Mouse (Mus musculus) embryonic facial prominence, embryonic 13.5 days (tissue): ENCODE data around the gene Slmap. TPM values are rescaled to one million over a fixed set of nuclear protein-coding genes. Genes with fewer than 3 reads are reported as not detected.

Source experiments
- ATAC-seq: fragments of 200-750 bp; cut with Nextera tagmentation; 2 replicates; pipeline ENCODE4 v1.8.0; 2017; ENCODE audit warnings: low read depth; ENCODE audit not compliant: insufficient number of reproducible peaks, insufficient read depth, low FRiP score, low TSS enrichment
- H3K27ac ChIP-seq: fragments of 300-500 bp; sonication (generic); 2 replicates; pipeline ENCODE4 v1.5.1; 2015; ENCODE audit warnings: moderate library complexity, mild to moderate bottlenecking, inconsistent platforms
- H3K27me3 ChIP-seq: fragments of 300-500 bp; sonication (generic); 2 replicates; pipeline ENCODE4 v1.6.1; 2015; ENCODE audit warnings: mild to moderate bottlenecking, inconsistent platforms
- H3K36me3 ChIP-seq: fragments of 300-500 bp; sonication (generic); 2 replicates; pipeline ENCODE4 v1.6.1; 2015; ENCODE audit warnings: mild to moderate bottlenecking, inconsistent platforms
- H3K4me1 ChIP-seq: fragments of 300-500 bp; sonication (generic); 2 replicates; pipeline ENCODE4 v1.6.1; 2015; ENCODE audit warnings: inconsistent platforms
- H3K4me2 ChIP-seq: fragments of 300-500 bp; sonication (generic); 2 replicates; pipeline ENCODE4 v1.6.1; 2015; ENCODE audit warnings: moderate library complexity, mild to moderate bottlenecking, inconsistent platforms
- H3K4me3 ChIP-seq: fragments of 300-500 bp; sonication (generic); 2 replicates; pipeline ENCODE4 v1.5.1; 2015; ENCODE audit warnings: mild to moderate bottlenecking, inconsistent platforms
- H3K9ac ChIP-seq: fragments of 300-500 bp; sonication (generic); 2 replicates; pipeline ENCODE4 v1.6.1; 2015; ENCODE audit warnings: mild to moderate bottlenecking, inconsistent platforms
- H3K9me3 ChIP-seq: fragments of 300-500 bp; sonication (generic); 2 replicates; pipeline ENCODE4 v1.6.1; 2016; ENCODE audit warnings: inconsistent platforms
- WGBS: fragments of 180-500 bp; shearing (Covaris S2); methylation state at CpG from one replicate; pipeline ENCODE4 v1.1.7; 2015; ENCODE audit warnings: mixed read lengths; 5-methylcytosine and 5-hydroxymethylcytosine counted together
- polyA plus RNA-seq: library from polyadenylated mRNA; unstranded; fragments of >200 nt; fragmentation: Nextera tagmentation; extraction: Ambion mirVana; gene quantifications from 2 replicates; pipeline ENCODE4 v1.2.1, GENCODE M21; 2015

Gene Slmap
- polyA plus RNA-seq, 1 experiment from 2014 or later, result 17.1 TPM

- no peak for ATAC-seq
- H3K9ac ChIP-seq, result no peak overlapping the region
- no peak overlapping the region for H3K4me3 ChIP-seq
- WGBS, result 87% methylated on average over 2 of the region's 2 CpGs
- H3K27ac ChIP-seq, result no peak overlapping the region
- H3K27me3 ChIP-seq, result no peaks in the 10 kb centered on the region
- H3K4me2 ChIP-seq, result no peak overlapping the region
- H3K9me3 ChIP-seq, result no peaks in the 10 kb centered on the region
- no peaks in the 10 kb centered on the region for H3K4me1 ChIP-seq
- peaks cover 7% of the 10 kb centered on the region; the same call in 1 of the 2 replicates for H3K36me3 ChIP-seq
These were observed 34.4 kb downstream of the Slmap start for GRCm38 (mm10) chr14:26500136-26500933.

- H3K27ac ChIP-seq, result no peak overlapping the region
- H3K9ac ChIP-seq, result no peak overlapping the region
- WGBS, result 96% methylated on average over 1 of the region's 1 CpGs
- 0 out of 2 replicates have a peak, but pooled peaks cover 3% of the 10 kb centered on the region for H3K4me1 ChIP-seq
- no peaks in the 10 kb centered on the region for H3K9me3 ChIP-seq
- H3K36me3 ChIP-seq, result no peaks in the 10 kb centered on the region
- H3K27me3 ChIP-seq, result no peaks in the 10 kb centered on the region
- no peak overlapping the region for H3K4me3 ChIP-seq
- no peak for ATAC-seq
- H3K4me2 ChIP-seq, result no peak overlapping the region
These were observed 39.7 kb downstream of the Slmap start for GRCm38 (mm10) chr14:26495021-26495420.

- no peak overlapping the region for H3K27ac ChIP-seq
- peaks cover 16% of the 10 kb centered on the region; the same call in 1 of the 2 replicates for H3K4me1 ChIP-seq
- no peaks in the 10 kb centered on the region for H3K36me3 ChIP-seq
- H3K27me3 ChIP-seq, result no peaks in the 10 kb centered on the region
- ATAC-seq, result no peak
- 41% methylated on average over 2 of the region's 2 CpGs for WGBS
- no peaks in the 10 kb centered on the region for H3K9me3 ChIP-seq
- H3K4me3 ChIP-seq, result no peak overlapping the region
- H3K4me2 ChIP-seq, result no peak overlapping the region
- H3K9ac ChIP-seq, result no peak overlapping the region
These were observed 43.6 kb downstream of the Slmap start for GRCm38 (mm10) chr14:26491150-26491549.

GRCm38 (mm10) chr14:26488329-26489020 lies 46.3 kb downstream of the Slmap start:
- no peak overlapping the region for H3K4me3 ChIP-seq
- ATAC-seq, result no peak
- H3K4me2 ChIP-seq, result no peak overlapping the region
- H3K4me1 ChIP-seq, result peaks cover 16% of the 10 kb centered on the region; the same call in 1 of the 2 replicates
- H3K9ac ChIP-seq, result no peak overlapping the region
- no peaks in the 10 kb centered on the region for H3K9me3 ChIP-seq
- H3K36me3 ChIP-seq, result no peaks in the 10 kb centered on the region
- WGBS, result 63% methylated on average over 9 of the region's 9 CpGs
- no peaks in the 10 kb centered on the region for H3K27me3 ChIP-seq
- no peak overlapping the region for H3K27ac ChIP-seq

- no peak for ATAC-seq
- no peaks in the 10 kb centered on the region for H3K36me3 ChIP-seq
- no peak overlapping the region for H3K4me2 ChIP-seq
- no peaks in the 10 kb centered on the region for H3K27me3 ChIP-seq
- no peak overlapping the region for H3K27ac ChIP-seq
- no peak overlapping the region for H3K9ac ChIP-seq
- WGBS, result 29% methylated on average over 8 of the region's 8 CpGs
- H3K9me3 ChIP-seq, result no peaks in the 10 kb centered on the region
- H3K4me1 ChIP-seq, result peaks cover 16% of the 10 kb centered on the region; the same call in 1 of the 2 replicates
- no peak overlapping the region for H3K4me3 ChIP-seq
These were observed 48.1 kb downstream of the Slmap start for GRCm38 (mm10) chr14:26486416-26487198.

- ATAC-seq, result no peak
- no peak overlapping the region for H3K4me3 ChIP-seq
These were observed 53.3 kb downstream of the Slmap start for GRCm38 (mm10) chr14:26481457-26481856.

GRCm38 (mm10) chr14:26477738-26478137 lies 57.0 kb downstream of the Slmap start:
- Histone ChIP-seq H3K9me3 (no peaks in the 10 kb centered on the region), H3K27ac (no peak overlapping the region), H3K4me2 (no peak overlapping the region), H3K9ac (no peak overlapping the region), H3K27me3 (no peaks in the 10 kb centered on the region), H3K4me1 (no peaks in the 10 kb centered on the region), H3K36me3 (no peaks in the 10 kb centered on the region), H3K4me3 (no peak overlapping the region)
- ATAC-seq, result no peak
- WGBS, result 90% methylated on average over 5 of the region's 5 CpGs

More at GRCm38 (mm10) chr14:26481457-26481856, 53.3 kb downstream of the Slmap start:
- H3K9ac ChIP-seq, result no peak overlapping the region
- H3K36me3 ChIP-seq, result no peaks in the 10 kb centered on the region
- WGBS, result 85% methylated on average over 1 of the region's 1 CpGs
- no peaks in the 10 kb centered on the region for H3K9me3 ChIP-seq
- no peak overlapping the region for H3K4me2 ChIP-seq
- H3K27me3 ChIP-seq, result no peaks in the 10 kb centered on the region
- 0 out of 2 replicates have a peak, but pooled peaks cover 3% of the 10 kb centered on the region for H3K4me1 ChIP-seq
- H3K27ac ChIP-seq, result no peak overlapping the region

- ATAC-seq, result no peak
These were observed 58.3 kb downstream of the Slmap start for GRCm38 (mm10) chr14:26476391-26476790.

GRCm38 (mm10) chr14:26467974-26468373 lies 66.8 kb downstream of the Slmap start:
- H3K36me3 ChIP-seq, result peaks cover 6% of the 10 kb centered on the region
- no peak for ATAC-seq
- no peak overlapping the region for H3K4me3 ChIP-seq
- H3K4me1 ChIP-seq, result no peaks in the 10 kb centered on the region
- H3K27me3 ChIP-seq, result no peaks in the 10 kb centered on the region
- no peaks in the 10 kb centered on the region for H3K9me3 ChIP-seq
- no peak overlapping the region for H3K9ac ChIP-seq
- 93% methylated on average over 4 of the region's 4 CpGs for WGBS
- no peak overlapping the region for H3K27ac ChIP-seq
- no peak overlapping the region for H3K4me2 ChIP-seq

More at GRCm38 (mm10) chr14:26476391-26476790, 58.3 kb downstream of the Slmap start:
- H3K36me3 ChIP-seq, result no peaks in the 10 kb centered on the region
- H3K27ac ChIP-seq, result no peak overlapping the region
- H3K9ac ChIP-seq, result no peak overlapping the region
- H3K4me1 ChIP-seq, result no peaks in the 10 kb centered on the region
- no peaks in the 10 kb centered on the region for H3K9me3 ChIP-seq
- H3K4me3 ChIP-seq, result no peak overlapping the region
- no peak overlapping the region for H3K4me2 ChIP-seq
- H3K27me3 ChIP-seq, result no peaks in the 10 kb centered on the region
- WGBS, result 86% methylated on average over 2 of the region's 2 CpGs

GRCm38 (mm10) chr14:26466544-26467125 lies 68.1 kb downstream of the Slmap start:
- Histone ChIP-seq H3K4me1 (no peaks in the 10 kb centered on the region), H3K9ac (no peak overlapping the region), H3K27me3 (no peaks in the 10 kb centered on the region), H3K9me3 (no peaks in the 10 kb centered on the region), H3K36me3 (peaks cover 15% of the 10 kb centered on the region), H3K4me2 (no peak overlapping the region), H3K27ac (no peak overlapping the region), H3K4me3 (no peak overlapping the region)
- no peak for ATAC-seq
- 85% methylated on average over 5 of the region's 5 CpGs for WGBS

GRCm38 (mm10) chr14:26465898-26466297 lies 68.8 kb downstream of the Slmap start:
- ATAC-seq, result no peak
- H3K4me1 ChIP-seq, result no peaks in the 10 kb centered on the region
- H3K27ac ChIP-seq, result no peak overlapping the region
- no peak overlapping the region for H3K4me2 ChIP-seq
- H3K36me3 ChIP-seq, result peaks cover 22% of the 10 kb centered on the region
- no peak overlapping the region for H3K4me3 ChIP-seq
- no peaks in the 10 kb centered on the region for H3K27me3 ChIP-seq
- H3K9ac ChIP-seq, result no peak overlapping the region
- no peaks in the 10 kb centered on the region for H3K9me3 ChIP-seq
- 84% methylated on average over 6 of the region's 6 CpGs for WGBS
